Mouse (Mus musculus): ENCODE measurements around the gene G0s2. TPM values are rescaled to one million over a fixed set of nuclear protein-coding genes. Genes with fewer than 3 reads are reported as not detected.
A peak's percentile ranks its signal among the peaks of the same experiment; 100 is the strongest.

The G0s2 gene
- 19.9 and 21.3 TPM in 2 replicates for polyA plus RNA-seq (2015; fragmentation: Nextera tagmentation; extraction: Ambion mirVana)

GRCm38 (mm10) chr1:193272916-193273601 is at the start of gene G0s2:
TSS of gene G0s2 (minus strand) at chr1:193273217.
- DNase-seq (ENCODE audit: low spot score), result peak; percentile 76

DNA sequence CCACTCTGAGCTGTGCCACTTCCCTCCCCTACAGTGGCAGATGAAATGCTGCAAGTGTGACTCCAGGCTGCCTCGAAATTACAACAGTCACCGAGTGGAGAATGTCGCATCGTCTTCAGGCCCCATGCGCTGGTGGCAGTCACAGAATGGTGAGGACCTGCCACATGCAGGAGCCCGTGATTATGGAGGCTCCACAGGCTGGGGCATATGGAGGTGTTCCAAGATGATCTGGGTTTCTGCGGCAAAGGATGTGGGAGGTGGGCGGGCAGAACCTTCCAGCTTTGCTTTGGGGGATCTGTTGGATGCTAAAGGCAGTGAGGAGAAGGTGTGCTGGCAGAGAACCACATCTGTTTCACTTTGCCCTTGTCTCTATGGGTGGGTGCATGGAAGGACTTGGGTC is 47.4 kb upstream of the G0s2 start:
- no peak for DNase-seq (ENCODE audit: low spot score)

DNA sequence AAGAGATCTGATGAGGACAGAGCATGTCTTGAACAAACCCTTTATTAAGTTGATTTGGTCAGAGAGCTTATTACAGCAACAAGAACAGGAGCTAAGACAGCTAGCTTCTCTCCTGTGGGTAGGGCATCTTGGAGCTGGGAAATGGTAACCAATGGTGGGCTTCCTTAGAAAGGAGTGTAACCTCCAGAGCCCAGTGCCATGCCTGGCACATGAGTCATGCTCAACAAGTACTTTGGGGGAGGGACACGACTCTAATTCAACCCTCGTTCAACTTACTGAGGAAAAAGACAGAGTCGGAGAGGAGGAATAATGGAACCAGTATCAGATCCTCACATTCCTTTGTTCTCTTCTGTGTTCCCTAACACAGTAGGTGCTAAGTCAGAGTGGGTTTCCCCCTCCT is 46.7 kb upstream of the G0s2 start:
- no peak for DNase-seq (ENCODE audit: low spot score)

DNA sequence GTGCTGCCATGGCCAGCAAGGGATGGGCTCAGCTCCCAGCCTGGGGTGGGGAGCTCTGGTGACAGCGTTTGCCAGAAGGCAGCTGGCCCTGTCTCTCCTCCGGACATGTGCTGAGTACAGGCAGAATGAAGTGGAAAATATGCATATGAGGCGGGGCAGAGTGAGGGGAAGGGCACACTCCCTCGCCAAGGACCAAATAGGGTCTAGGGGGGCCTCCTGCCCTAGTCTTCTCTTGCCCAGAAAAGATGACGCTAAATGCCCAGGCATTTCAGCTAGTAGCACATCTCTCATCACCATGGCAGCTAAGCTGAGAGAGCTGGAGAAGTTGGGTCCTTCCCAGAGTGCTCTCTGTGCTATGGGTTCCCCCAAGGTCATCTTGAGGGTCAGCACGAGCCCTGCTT is 44.1 kb upstream of the G0s2 start:
- no peak for DNase-seq (ENCODE audit: low spot score)

- DNase-seq (ENCODE audit: low spot score), result no peak
Observed at GRCm38 (mm10) chr1:193316358-193316750, 43.3 kb upstream of the G0s2 start.

GRCm38 (mm10) chr1:193315705-193316357 is 42.8 kb upstream of the G0s2 start:
- DNase-seq (ENCODE audit: low spot score), result no peak

DNA sequence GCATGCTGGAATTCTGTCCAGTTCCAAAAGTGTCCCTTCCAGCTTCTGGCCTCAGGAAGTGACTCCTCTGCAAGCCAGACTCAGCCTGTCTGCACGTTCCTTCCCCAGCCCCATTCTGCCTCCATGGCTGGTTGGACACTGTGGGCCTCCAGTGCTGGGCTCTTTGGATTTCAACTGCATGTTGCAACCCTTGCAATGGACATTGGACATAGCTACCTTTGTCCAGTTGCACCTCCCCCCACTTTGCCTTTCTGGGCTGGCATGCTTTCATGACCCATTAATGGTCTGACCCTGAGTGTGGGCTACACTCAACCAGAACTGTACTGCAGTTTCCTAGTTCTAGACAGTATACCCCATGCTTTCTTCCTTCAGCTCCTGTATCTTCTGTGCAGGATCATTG is 38.6 kb upstream of the G0s2 start:
- no peak for DNase-seq (ENCODE audit: low spot score)

DNA sequence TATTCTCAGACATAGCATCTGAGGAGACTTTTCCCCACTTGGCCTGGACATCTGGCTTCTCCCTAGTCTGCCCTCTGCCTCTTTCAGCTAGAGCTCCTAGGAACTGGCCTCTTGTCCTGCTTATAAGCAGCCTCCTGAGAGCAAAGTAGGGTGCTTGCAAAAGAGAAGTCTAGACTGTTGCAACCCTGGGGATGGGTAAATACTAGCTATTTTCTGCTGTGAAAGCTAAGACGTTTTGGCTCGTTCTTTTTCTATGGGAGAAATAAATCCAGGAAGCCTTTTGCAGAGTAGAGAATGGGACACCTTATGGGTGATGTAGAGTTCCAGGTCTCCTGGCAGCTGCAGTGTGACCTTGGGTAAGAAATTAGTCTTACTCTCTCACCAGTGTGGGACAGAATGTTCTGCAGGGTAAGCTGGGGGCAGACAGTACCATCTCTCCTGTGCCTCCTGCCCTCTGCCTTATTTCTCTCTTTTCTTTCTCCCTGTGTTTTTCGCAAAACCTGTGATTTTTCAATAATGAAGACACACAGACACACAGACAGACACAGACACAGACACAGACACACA is 37.6 kb upstream of the G0s2 start:
- DNase-seq (ENCODE audit: low spot score), result no peak

DNA sequence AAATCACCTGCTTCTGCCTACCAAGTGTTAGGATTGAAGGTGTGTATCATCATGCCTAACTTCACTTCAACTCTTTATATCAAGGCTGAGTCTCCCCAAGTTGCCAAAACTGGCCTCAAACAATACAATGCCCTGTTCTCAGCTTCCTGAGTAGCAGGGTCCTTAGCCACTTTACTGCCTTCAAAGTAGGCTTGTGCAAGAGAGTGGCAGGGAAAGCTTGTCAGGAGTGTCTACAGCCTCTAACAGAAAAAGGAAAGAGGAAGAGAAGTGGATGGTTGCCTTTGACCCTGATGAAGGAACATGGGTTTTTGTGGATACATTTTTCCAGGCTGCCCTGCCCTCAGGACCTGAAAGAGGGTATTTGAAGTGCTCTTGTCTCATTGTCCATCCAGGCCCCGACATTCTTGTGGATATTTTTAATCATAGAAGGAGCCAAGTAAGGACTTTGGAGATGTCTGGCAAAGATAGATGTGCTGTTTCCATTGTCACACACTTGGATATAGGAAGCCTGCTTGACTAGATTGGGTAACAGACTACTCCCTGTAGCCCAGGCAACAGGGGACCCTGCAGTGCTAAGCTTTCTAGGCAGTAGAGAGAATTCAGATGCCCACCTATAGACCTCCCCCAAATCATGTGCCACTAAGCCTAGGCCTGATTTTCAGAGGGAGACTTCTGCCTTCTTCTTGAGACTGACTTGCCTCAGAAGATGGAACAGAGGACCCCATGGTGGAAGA is 36.9 kb upstream of the G0s2 start:
- DNase-seq (ENCODE audit: low spot score), result no peak

- no peak for DNase-seq (ENCODE audit: low spot score)
Observed at GRCm38 (mm10) chr1:193306832-193307231, 33.8 kb upstream of the G0s2 start.

DNA sequence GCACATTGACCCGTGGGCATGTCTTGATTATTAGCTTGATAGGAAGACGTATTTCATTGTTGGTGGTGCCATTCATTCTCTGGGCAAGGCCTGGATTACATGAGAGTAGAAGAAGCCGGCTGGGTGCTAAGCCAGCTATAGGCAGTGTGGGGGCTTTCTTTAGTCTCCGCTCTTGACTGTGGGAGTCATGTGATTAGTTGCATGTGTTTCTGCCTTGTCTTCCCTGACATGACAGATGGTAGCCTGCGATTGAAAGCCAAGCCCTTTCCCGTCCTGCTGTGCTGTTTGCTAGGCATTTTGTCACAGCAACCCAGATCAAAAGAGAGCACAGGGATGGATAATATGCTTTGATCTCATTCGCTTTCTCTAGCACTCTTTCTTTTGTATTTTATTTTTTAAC is 32.4 kb upstream of the G0s2 start:
- DNase-seq (ENCODE audit: low spot score), result no peak

GRCm38 (mm10) chr1:193303096-193303495 is 30.1 kb upstream of the G0s2 start:
- DNase-seq (ENCODE audit: low spot score), result no peak

DNA sequence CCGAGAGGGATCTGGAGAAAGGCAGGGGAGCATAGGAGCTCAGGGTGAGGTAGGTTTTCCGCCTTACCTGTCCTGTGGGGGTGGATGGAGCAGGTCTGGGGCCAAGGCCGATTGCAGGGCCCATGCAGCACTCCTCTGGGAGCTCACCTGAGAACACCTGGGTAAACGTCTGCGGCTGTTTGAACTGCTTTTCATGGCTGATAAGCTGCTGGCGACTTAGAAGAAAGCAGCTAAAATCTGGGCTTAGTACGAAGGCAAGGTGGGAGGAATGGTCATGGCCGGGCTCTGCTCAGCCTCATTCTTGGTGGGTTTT is 29.0 kb upstream of the G0s2 start:
- no peak for DNase-seq (ENCODE audit: low spot score)

GRCm38 (mm10) chr1:193301216-193302092 is 28.4 kb upstream of the G0s2 start:
- DNase-seq (ENCODE audit: low spot score), result no peak

DNA sequence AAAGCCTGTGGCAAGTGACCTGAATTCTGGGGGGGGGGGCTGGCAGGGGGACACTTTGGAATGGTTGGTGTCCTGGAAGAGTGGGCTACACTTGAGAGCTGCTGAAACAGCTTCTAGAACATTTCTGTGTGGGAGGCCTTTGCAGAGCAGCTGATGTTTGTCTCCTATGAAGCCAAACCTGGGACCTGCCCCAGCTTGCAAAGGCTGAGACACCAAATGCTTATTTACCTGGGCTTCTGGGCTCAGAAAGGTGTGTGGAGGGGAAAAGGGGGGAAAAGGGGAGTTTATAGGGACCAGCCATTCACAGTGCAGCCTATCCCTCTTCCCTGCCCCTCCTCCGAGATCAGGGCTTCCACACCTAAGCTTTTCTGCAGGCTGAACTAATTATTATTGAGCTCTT is 27.0 kb upstream of the G0s2 start:
- no peak for DNase-seq (ENCODE audit: low spot score)

DNA sequence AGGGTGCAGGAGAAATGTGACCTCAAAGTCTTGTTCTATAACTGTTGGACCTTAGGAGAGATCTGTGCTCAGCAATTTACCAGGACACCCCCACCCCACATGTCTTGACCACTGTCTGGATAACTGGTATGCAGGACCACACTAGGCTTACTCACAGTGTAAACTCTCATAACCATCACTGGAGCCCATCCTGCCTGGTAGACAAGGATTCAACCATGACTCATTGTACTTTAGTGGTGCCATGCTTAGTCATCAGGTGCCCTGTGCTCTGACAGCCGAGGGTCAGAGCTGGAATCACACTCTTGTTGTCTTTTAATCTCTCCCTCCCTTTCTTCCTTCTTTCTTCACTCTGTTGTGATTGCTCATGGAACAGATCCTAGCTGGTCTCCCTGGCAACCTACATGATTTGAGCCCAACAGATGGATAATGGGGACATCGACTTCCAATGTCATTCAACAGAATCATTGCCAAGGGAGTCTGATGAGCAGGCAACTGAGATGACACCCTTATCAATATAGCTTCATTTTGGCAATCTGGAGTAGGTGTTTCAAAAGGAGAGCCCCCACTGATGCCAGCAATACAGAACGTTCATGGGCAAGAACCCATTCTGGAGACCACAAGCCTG is 25.2 kb upstream of the G0s2 start:
- no peak for DNase-seq (ENCODE audit: low spot score)

DNA sequence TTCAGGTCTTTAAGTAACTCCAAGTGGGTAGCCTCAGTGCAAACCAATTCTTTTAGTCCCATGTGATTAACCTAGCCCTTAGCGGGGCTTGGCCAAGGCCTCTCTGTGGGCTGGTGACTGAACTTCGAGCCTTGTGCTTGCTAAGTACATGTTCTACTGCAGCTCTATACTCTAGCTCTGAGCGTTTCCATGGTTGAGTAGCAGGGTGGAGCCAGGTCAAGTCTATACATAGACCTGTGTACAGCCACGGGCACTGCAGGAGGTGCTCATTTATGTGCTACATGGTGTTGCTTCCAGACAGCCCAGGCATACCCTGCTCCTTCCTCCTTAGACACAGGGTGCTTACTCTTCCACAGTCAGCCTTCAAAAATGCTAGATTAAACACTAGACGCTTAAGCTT is 22.9 kb upstream of the G0s2 start:
- DNase-seq (ENCODE audit: low spot score), result no peak

- no peak for DNase-seq (ENCODE audit: low spot score)
Observed at GRCm38 (mm10) chr1:193293926-193294325, 20.9 kb upstream of the G0s2 start.

DNA sequence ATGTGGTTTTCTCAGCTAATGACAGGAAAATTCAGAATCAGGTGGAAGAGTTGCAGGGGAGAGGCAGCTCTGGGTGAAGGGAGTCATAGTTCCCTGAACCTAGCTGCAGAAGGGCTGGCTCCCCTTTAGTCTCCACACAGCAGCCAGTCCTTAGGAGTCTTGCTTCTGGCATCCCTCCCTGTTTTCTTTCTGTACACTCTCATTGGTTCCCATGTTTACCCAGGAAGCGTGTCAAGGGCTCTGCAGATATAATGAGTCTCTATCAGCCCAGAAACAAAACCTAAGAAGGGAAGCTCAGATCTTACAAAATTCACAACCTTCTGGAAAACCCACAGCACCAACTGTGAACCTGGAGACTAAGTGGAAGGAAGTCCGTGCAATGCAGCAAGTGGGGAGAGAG is 20.0 kb upstream of the G0s2 start:
- no peak for DNase-seq (ENCODE audit: low spot score)

- no peak for DNase-seq (ENCODE audit: low spot score)
Observed at GRCm38 (mm10) chr1:193290686-193291085, 17.7 kb upstream of the G0s2 start.

DNA sequence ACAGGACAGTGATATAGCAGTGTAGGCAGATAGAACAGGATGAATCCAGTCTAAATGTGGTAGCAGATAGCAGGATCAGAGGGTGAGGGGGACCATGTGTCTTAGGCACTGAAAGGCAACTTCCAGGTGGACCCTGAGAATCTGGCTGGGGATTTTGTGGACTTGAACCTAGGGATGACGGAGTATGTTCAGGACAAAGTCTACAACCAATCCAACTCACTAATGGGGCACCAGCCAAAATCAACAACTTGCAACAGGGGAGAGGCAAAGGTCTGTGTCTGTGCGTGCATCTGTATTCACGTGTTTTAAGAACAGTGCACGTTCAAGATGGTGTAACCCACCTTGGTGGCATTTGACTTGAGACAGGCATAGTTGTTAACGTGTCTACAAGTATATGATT is 16.9 kb upstream of the G0s2 start:
- DNase-seq (ENCODE audit: low spot score), result no peak
